Mouse (Mus musculus) heart, adult 2 months (tissue): ENCODE measurements at regions not wholly inside any gene's neighbourhood (a gene's known extent, or its start where the extent isn't known, plus 50 kb on each side); places are given as distances from the start of the nearest gene placed in this dataset.
A peak's percentile ranks its signal among the peaks of the same experiment; 100 is the strongest.

Experiments used
- DNase-seq, 2 experiments: peaks; one replicate each; pipeline ENCODE4 v3.0.0; 2021
- H3K27ac ChIP-seq: fragments of 200-600 bp; 2 replicates; pipeline ENCODE4 v1.8.1; 2022
- H3K27me3 ChIP-seq: fragments of 200-500 bp; 2 replicates; pipeline ENCODE4 v1.6.1; 2012; ENCODE audit warnings: mild to moderate bottlenecking, low read length, inconsistent platforms, mixed read lengths; ENCODE audit not compliant: control insufficient read depth, insufficient read depth
- H3K36me3 ChIP-seq: fragments of 200-500 bp; 2 replicates; pipeline ENCODE4 v1.6.1; 2012; ENCODE audit warnings: low read length, inconsistent platforms; ENCODE audit not compliant: control insufficient read depth, insufficient read depth
- H3K4me1 ChIP-seq: fragments of 200-500 bp; 2 replicates; pipeline ENCODE4 v1.6.1; 2011; ENCODE audit warnings: low read length; ENCODE audit not compliant: control insufficient read depth, insufficient read depth
- H3K4me3 ChIP-seq: fragments of 200-600 bp; 2 replicates; pipeline ENCODE4 v1.8.1; 2022
- H3K79me2 ChIP-seq: fragments of 200-500 bp; replicated peaks from 2 replicates; pipeline ENCODE4 v1.6.1; 2012; ENCODE audit warnings: mild to moderate bottlenecking, inconsistent platforms, low read length, moderate library complexity, mixed read lengths; ENCODE audit not compliant: control insufficient read depth, insufficient read depth
- H3K9ac ChIP-seq: fragments of 200-500 bp; 2 replicates; pipeline ENCODE4 v1.6.1; 2012; ENCODE audit warnings: low read depth, mild to moderate bottlenecking, control low read depth, inconsistent platforms, low read length, mixed read lengths
- CTCF ChIP-seq: fragments of 200-600 bp; IDR thresholded peaks from 2 replicates; pipeline ENCODE4 v1.8.1; 2022; ENCODE audit warnings: antibody characterized with exemption, mild to moderate bottlenecking, moderate library complexity
- EP300 ChIP-seq: fragments of 200-500 bp; IDR thresholded peaks from 2 replicates; pipeline ENCODE4 v1.6.1; 2011; ENCODE audit warnings: low read depth, low read length, control low read depth; ENCODE audit not compliant: insufficient read depth
- POLR2A ChIP-seq: fragments of 200-500 bp; IDR thresholded peaks from 2 replicates; pipeline ENCODE4 v1.6.1; 2011; ENCODE audit warnings: mild to moderate bottlenecking, low read depth, low read length, control low read depth; ENCODE audit not compliant: insufficient read depth
- WGBS: fragments of 180-500 bp; shearing (Covaris S2); methylation state at CpG from one replicate; pipeline ENCODE4 v1.1.7; 2018; 5-methylcytosine and 5-hydroxymethylcytosine counted together
- intact Hi-C: fragments of 180-260 bp; cut with DNase I; formaldehyde crosslinking; loops from one replicate; pipeline ENCODE4 v1.15.1; 2025

GRCm38 (mm10) chr15:67785583-67785982, 1284.9 kb upstream of the Lrrc6 start:
- no peaks in the 10 kb centered on the region for H3K79me2 ChIP-seq
- H3K27ac ChIP-seq, result no peak overlapping the region
- intact Hi-C loops, result no loop called here
- 19% methylated on average over 2 of the region's 2 CpGs for WGBS
- no peak overlapping the region for H3K4me3 ChIP-seq
- no peaks in the 10 kb centered on the region for H3K36me3 ChIP-seq
- no peak for DNase-seq
- H3K27me3 ChIP-seq, result no peaks in the 10 kb centered on the region
- no peaks in the 10 kb centered on the region for H3K4me1 ChIP-seq
- H3K9ac ChIP-seq, result no peak overlapping the region
- TF ChIP-seq POLR2A, result no peak

- Histone ChIP-seq H3K9ac (no peak overlapping the region), H3K27ac (no peak overlapping the region), H3K4me3 (no peak overlapping the region), H3K4me1 (no peaks in the 10 kb centered on the region), H3K36me3 (no peaks in the 10 kb centered on the region), H3K27me3 (no peaks in the 10 kb centered on the region), H3K79me2 (no peaks in the 10 kb centered on the region)
- 88% methylated on average over 1 of the region's 1 CpGs for WGBS
- intact Hi-C loops, result no loop called here
- no peak for DNase-seq
- TF ChIP-seq CTCF, result no peak
- TF ChIP-seq POLR2A, result no peak
- no peak for TF ChIP-seq EP300
Observed at GRCm38 (mm10) chr15:67783754-67784153, 1283.0 kb upstream of the Lrrc6 start.

GRCm38 (mm10) chr15:67782505-67782904, 1281.8 kb upstream of the Lrrc6 start:
- no peaks in the 10 kb centered on the region for H3K36me3 ChIP-seq
- H3K9ac ChIP-seq, result no peak overlapping the region
- 83% methylated on average over 4 of the region's 4 CpGs for WGBS
- no peaks in the 10 kb centered on the region for H3K4me1 ChIP-seq
- intact Hi-C loops, result no loop called here
- TF ChIP-seq CTCF (no peak), POLR2A (no peak), EP300 (no peak)
- no peaks in the 10 kb centered on the region for H3K79me2 ChIP-seq
- no peak for DNase-seq
- no peak overlapping the region for H3K4me3 ChIP-seq
- H3K27ac ChIP-seq, result no peak overlapping the region
- H3K27me3 ChIP-seq, result no peaks in the 10 kb centered on the region

- WGBS, result 55% methylated on average over 2 of the region's 2 CpGs
- no peaks in the 10 kb centered on the region for H3K79me2 ChIP-seq
- H3K4me1 ChIP-seq, result no peaks in the 10 kb centered on the region
- H3K36me3 ChIP-seq, result no peaks in the 10 kb centered on the region
- H3K4me3 ChIP-seq, result no peak overlapping the region
- intact Hi-C loops, result no loop called here
- DNase-seq, result peak in 1 of 2 experiments; percentile 29
- no peak for TF ChIP-seq POLR2A
- no peak for TF ChIP-seq CTCF
- TF ChIP-seq EP300, result no peak
- H3K9ac ChIP-seq, result no peak overlapping the region
- H3K27me3 ChIP-seq, result no peaks in the 10 kb centered on the region
- H3K27ac ChIP-seq, result no peak overlapping the region
Observed at GRCm38 (mm10) chr15:67780856-67781255, 1280.1 kb upstream of the Lrrc6 start.

GRCm38 (mm10) chr15:67767624-67768023, 1266.9 kb upstream of the Lrrc6 start:
- Histone ChIP-seq H3K36me3 (no peaks in the 10 kb centered on the region), H3K27me3 (no peaks in the 10 kb centered on the region), H3K79me2 (no peaks in the 10 kb centered on the region), H3K4me3 (no peak overlapping the region), H3K4me1 (no peaks in the 10 kb centered on the region), H3K9ac (no peak overlapping the region), H3K27ac (no peak overlapping the region)
- intact Hi-C loops, result no loop called here
- no peak for DNase-seq
- 75% methylated on average over 3 of the region's 3 CpGs for WGBS
- TF ChIP-seq EP300 (no peak), POLR2A (no peak), CTCF (no peak)

GRCm38 (mm10) chr15:67759221-67759620, 1258.5 kb upstream of the Lrrc6 start:
- intact Hi-C loops, result no loop called here
- Histone ChIP-seq H3K9ac (no peak overlapping the region), H3K27ac (no peak overlapping the region), H3K79me2 (no peaks in the 10 kb centered on the region), H3K27me3 (no peaks in the 10 kb centered on the region), H3K4me1 (no peaks in the 10 kb centered on the region; the same call in 1 of the 2 replicates), H3K4me3 (no peak overlapping the region), H3K36me3 (no peaks in the 10 kb centered on the region)
- DNase-seq, result peak in 1 of 2 experiments; percentile 32
- no peak for TF ChIP-seq POLR2A
- TF ChIP-seq EP300, result no peak
- TF ChIP-seq CTCF, result no peak
- 79% methylated on average over 4 of the region's 4 CpGs for WGBS
